Mouse (Mus musculus) hindbrain, embryonic 12.5 days (tissue): ENCODE results near the gene Plce1. TPM values are rescaled to one million over a fixed set of nuclear protein-coding genes. Genes with fewer than 3 reads are reported as not detected.

Source experiments
- ATAC-seq: fragments of 200-750 bp; cut with Nextera tagmentation; 2 replicates; pipeline ENCODE4 v1.8.0; 2017; ENCODE audit warnings: moderate TSS enrichment; ENCODE audit not compliant: low FRiP score
- H3K27ac ChIP-seq: fragments of 300-500 bp; sonication (generic); 2 replicates; pipeline ENCODE4 v1.5.1; 2016; ENCODE audit warnings: mild to moderate bottlenecking
- H3K27me3 ChIP-seq: fragments of 300-500 bp; sonication (generic); 2 replicates; pipeline ENCODE4 v1.6.1; 2016; ENCODE audit warnings: mild to moderate bottlenecking
- H3K36me3 ChIP-seq: fragments of 300-500 bp; sonication (generic); 2 replicates; pipeline ENCODE4 v1.6.1; 2016; ENCODE audit warnings: mild to moderate bottlenecking
- H3K4me1 ChIP-seq: fragments of 300-500 bp; sonication (generic); 2 replicates; pipeline ENCODE4 v1.6.1; 2016
- H3K4me2 ChIP-seq: fragments of 300-500 bp; sonication (generic); replicated peaks from 2 replicates; pipeline ENCODE4 v1.6.1; 2016; ENCODE audit warnings: mild to moderate bottlenecking
- H3K4me3 ChIP-seq: fragments of 300-500 bp; sonication (generic); 2 replicates; pipeline ENCODE4 v1.5.1; 2016; ENCODE audit warnings: mild to moderate bottlenecking
- H3K9ac ChIP-seq: fragments of 300-500 bp; sonication (generic); 2 replicates; pipeline ENCODE4 v1.6.1; 2016; ENCODE audit warnings: mild to moderate bottlenecking, moderate library complexity
- H3K9me3 ChIP-seq: fragments of 300-500 bp; sonication (generic); replicated peaks from 2 replicates; pipeline ENCODE4 v1.6.1; 2016; ENCODE audit warnings: mild to moderate bottlenecking
- WGBS: fragments of 180-500 bp; shearing (Covaris S2); methylation state at CpG from one replicate; pipeline ENCODE4 v1.1.7; 2016; 5-methylcytosine and 5-hydroxymethylcytosine counted together
- polyA plus RNA-seq: library from polyadenylated mRNA; unstranded; fragments of >200 nt; fragmentation: Nextera tagmentation; extraction: Ambion mirVana; gene quantifications from 2 replicates; pipeline ENCODE4 v1.2.1, GENCODE M21; 2016

Plce1 gene
- polyA plus RNA-seq, 1 experiment from 2014 or later, result 6.9 TPM

GRCm38 (mm10) chr19:38596096-38596495 lies 115.2 kb downstream of the Plce1 start:
- Histone ChIP-seq H3K27ac (no peak overlapping the region), H3K4me1 (no peaks in the 10 kb centered on the region), H3K9ac (no peak overlapping the region), H3K27me3 (no peaks in the 10 kb centered on the region), H3K36me3 (no peaks in the 10 kb centered on the region), H3K9me3 (no peaks in the 10 kb centered on the region), H3K4me3 (no peak overlapping the region), H3K4me2 (no peak overlapping the region)
- WGBS, result 81% methylated on average over 4 of the region's 4 CpGs
- ATAC-seq, result no peak

- Histone ChIP-seq H3K4me3 (no peak overlapping the region), H3K4me2 (no peak overlapping the region), H3K9me3 (no peaks in the 10 kb centered on the region), H3K4me1 (no peaks in the 10 kb centered on the region), H3K36me3 (no peaks in the 10 kb centered on the region), H3K27ac (no peak overlapping the region), H3K27me3 (no peaks in the 10 kb centered on the region), H3K9ac (no peak overlapping the region)
- WGBS, result 88% methylated on average over 2 of the region's 2 CpGs
- no peak for ATAC-seq
Measured at GRCm38 (mm10) chr19:38597392-38597791, 116.5 kb downstream of the Plce1 start.

- 86% methylated on average over 3 of the region's 3 CpGs for WGBS
- Histone ChIP-seq H3K4me3 (no peak overlapping the region), H3K9ac (no peak overlapping the region), H3K27ac (no peak overlapping the region), H3K27me3 (no peaks in the 10 kb centered on the region), H3K9me3 (no peaks in the 10 kb centered on the region), H3K36me3 (no peaks in the 10 kb centered on the region), H3K4me1 (0 out of 2 replicates have a peak, but pooled peaks cover 3% of the 10 kb centered on the region), H3K4me2 (no peak overlapping the region)
- ATAC-seq, result no peak
Measured at GRCm38 (mm10) chr19:38599001-38599400, 118.1 kb downstream of the Plce1 start.

GRCm38 (mm10) chr19:38601127-38601526 lies 120.2 kb downstream of the Plce1 start:
- Histone ChIP-seq H3K4me1 (0 out of 2 replicates have a peak, but pooled peaks cover 3% of the 10 kb centered on the region), H3K4me2 (no peak overlapping the region), H3K27me3 (no peaks in the 10 kb centered on the region), H3K9ac (no peak overlapping the region), H3K27ac (no peak overlapping the region), H3K9me3 (no peaks in the 10 kb centered on the region), H3K4me3 (no peak overlapping the region), H3K36me3 (no peaks in the 10 kb centered on the region)
- ATAC-seq, result no peak
- 84% methylated on average over 5 of the region's 5 CpGs for WGBS

GRCm38 (mm10) chr19:38602811-38603210 lies 121.9 kb downstream of the Plce1 start:
- no peaks in the 10 kb centered on the region for H3K9me3 ChIP-seq
- no peaks in the 10 kb centered on the region for H3K36me3 ChIP-seq
- H3K4me1 ChIP-seq, result 0 out of 2 replicates have a peak, but pooled peaks cover 3% of the 10 kb centered on the region
- no peaks in the 10 kb centered on the region for H3K27me3 ChIP-seq
- H3K4me2 ChIP-seq, result no peak overlapping the region
- no peak overlapping the region for H3K27ac ChIP-seq
- H3K9ac ChIP-seq, result no peak overlapping the region
- ATAC-seq, result no peak
- no peak overlapping the region for H3K4me3 ChIP-seq
- 72% methylated on average over 9 of the region's 9 CpGs for WGBS

GRCm38 (mm10) chr19:38607236-38607635 lies 126.3 kb downstream of the Plce1 start:
- Histone ChIP-seq H3K4me3 (no peak overlapping the region), H3K9ac (no peak overlapping the region), H3K4me1 (0 out of 2 replicates have a peak, but pooled peaks cover 3% of the 10 kb centered on the region), H3K27ac (no peak overlapping the region), H3K27me3 (no peaks in the 10 kb centered on the region), H3K36me3 (no peaks in the 10 kb centered on the region), H3K4me2 (no peak overlapping the region), H3K9me3 (no peaks in the 10 kb centered on the region)
- ATAC-seq, result no peak
- 93% methylated on average over 5 of the region's 5 CpGs for WGBS

GRCm38 (mm10) chr19:38608951-38609654 lies 128.2 kb downstream of the Plce1 start:
- Histone ChIP-seq H3K9me3 (no peaks in the 10 kb centered on the region), H3K4me2 (no peak overlapping the region), H3K36me3 (no peaks in the 10 kb centered on the region), H3K27me3 (no peaks in the 10 kb centered on the region), H3K4me3 (no peak overlapping the region), H3K9ac (no peak overlapping the region), H3K4me1 (no peaks in the 10 kb centered on the region), H3K27ac (no peak overlapping the region)
- no peak for ATAC-seq
- WGBS, result 92% methylated on average over 8 of the region's 8 CpGs

- H3K27ac ChIP-seq, result no peak overlapping the region
- ATAC-seq, result no peak
- 95% methylated on average over 2 of the region's 2 CpGs for WGBS
- H3K36me3 ChIP-seq, result no peaks in the 10 kb centered on the region
- H3K9ac ChIP-seq, result no peak overlapping the region
- H3K9me3 ChIP-seq, result no peaks in the 10 kb centered on the region
- no peak overlapping the region for H3K4me3 ChIP-seq
- no peaks in the 10 kb centered on the region for H3K27me3 ChIP-seq
- no peak overlapping the region for H3K4me2 ChIP-seq
- 0 out of 2 replicates have a peak, but pooled peaks cover 2% of the 10 kb centered on the region for H3K4me1 ChIP-seq
Measured at GRCm38 (mm10) chr19:38610291-38610690, 129.4 kb downstream of the Plce1 start.

- no peak overlapping the region for H3K4me3 ChIP-seq
- H3K36me3 ChIP-seq, result no peaks in the 10 kb centered on the region
- ATAC-seq, result no peak
- no peak overlapping the region for H3K4me2 ChIP-seq
- no peaks in the 10 kb centered on the region for H3K27me3 ChIP-seq
- H3K9ac ChIP-seq, result no peak overlapping the region
- no peak overlapping the region for H3K27ac ChIP-seq
- H3K4me1 ChIP-seq, result 0 out of 2 replicates have a peak, but pooled peaks cover 3% of the 10 kb centered on the region
- no peaks in the 10 kb centered on the region for H3K9me3 ChIP-seq
- WGBS, result 88% methylated on average over 8 of the region's 8 CpGs
Measured at GRCm38 (mm10) chr19:38610809-38611208, 129.9 kb downstream of the Plce1 start.

- H3K4me2 ChIP-seq, result no peak overlapping the region
- no peaks in the 10 kb centered on the region for H3K36me3 ChIP-seq
- H3K4me1 ChIP-seq, result 0 out of 2 replicates have a peak, but pooled peaks cover 3% of the 10 kb centered on the region
- no peak overlapping the region for H3K4me3 ChIP-seq
- no peak overlapping the region for H3K9ac ChIP-seq
- H3K9me3 ChIP-seq, result no peaks in the 10 kb centered on the region
- H3K27ac ChIP-seq, result no peak overlapping the region
- H3K27me3 ChIP-seq, result no peaks in the 10 kb centered on the region
- 45% methylated on average over 11 of the region's 11 CpGs for WGBS
- no peak for ATAC-seq
Measured at GRCm38 (mm10) chr19:38614067-38614675, 133.3 kb downstream of the Plce1 start.

- Histone ChIP-seq H3K27ac (no peak overlapping the region), H3K4me2 (no peak overlapping the region), H3K4me3 (no peak overlapping the region), H3K27me3 (no peaks in the 10 kb centered on the region), H3K9ac (no peak overlapping the region; the same call in 1 of the 2 replicates), H3K4me1 (0 out of 2 replicates have a peak, but pooled peaks cover 3% of the 10 kb centered on the region), H3K36me3 (no peaks in the 10 kb centered on the region), H3K9me3 (no peaks in the 10 kb centered on the region)
- no peak for ATAC-seq
- WGBS, result 44% methylated on average over 6 of the region's 6 CpGs
Measured at GRCm38 (mm10) chr19:38615356-38615755, 134.4 kb downstream of the Plce1 start.

- no peaks in the 10 kb centered on the region for H3K27me3 ChIP-seq
- H3K9me3 ChIP-seq, result no peaks in the 10 kb centered on the region
- no peak overlapping the region for H3K4me2 ChIP-seq
- H3K9ac ChIP-seq, result no peak overlapping the region
- H3K4me1 ChIP-seq, result 0 out of 2 replicates have a peak, but pooled peaks cover 2% of the 10 kb centered on the region
- H3K4me3 ChIP-seq, result no peak overlapping the region
- H3K27ac ChIP-seq, result no peak overlapping the region
- WGBS, result 87% methylated on average over 4 of the region's 4 CpGs
- H3K36me3 ChIP-seq, result no peaks in the 10 kb centered on the region; the same call in 1 of the 2 replicates
- ATAC-seq, result no peak
Measured at GRCm38 (mm10) chr19:38620134-38620533, 139.2 kb downstream of the Plce1 start.
